In the genomic region with DNA sequence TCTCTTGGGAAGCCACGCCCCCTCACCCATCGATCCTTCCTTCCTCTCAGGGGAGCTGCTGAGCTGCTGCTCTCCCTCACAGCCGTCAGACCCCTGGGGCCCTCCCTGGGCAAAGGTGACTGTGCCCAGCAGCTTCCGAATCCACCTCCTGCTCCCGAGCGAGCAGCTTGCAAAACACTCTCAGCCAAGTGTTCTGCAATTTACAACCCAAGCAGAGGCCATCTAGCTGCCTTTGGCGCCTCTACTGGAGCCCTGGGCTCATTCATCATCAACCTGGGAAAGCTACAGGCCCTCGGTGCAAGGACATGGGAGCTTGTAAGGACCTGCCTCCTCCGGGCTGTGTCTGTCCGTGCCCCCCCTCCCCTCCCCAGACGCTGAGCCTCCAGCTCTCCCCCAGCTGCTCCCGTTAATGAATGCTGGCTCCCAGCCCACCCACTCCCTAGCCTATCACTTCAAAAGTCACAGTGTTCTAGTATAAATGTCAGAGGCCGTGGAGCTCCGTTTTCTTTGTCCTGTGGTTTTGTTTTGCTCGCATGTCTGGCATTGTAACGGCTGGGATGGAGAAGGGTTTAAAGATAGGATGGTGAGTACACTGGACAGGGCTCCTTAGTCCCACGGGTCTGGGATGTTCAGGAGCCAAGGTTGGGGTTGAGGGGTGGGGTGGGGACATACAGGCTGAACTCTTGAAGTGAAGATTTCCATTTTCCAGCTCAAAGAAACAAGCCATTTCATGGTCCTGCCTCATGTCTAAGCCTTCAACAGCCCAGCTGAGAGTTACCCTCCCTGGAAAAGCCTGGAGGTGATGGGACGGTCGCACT, we compare ENCODE assay signal across 10 mouse cellular contexts. TPM values are rescaled to one million over a fixed set of nuclear protein-coding genes. Genes with fewer than 3 reads are reported as not detected.
DNase-seq lines count a peak whose midpoint lies in the region; ATAC-seq and TF ChIP-seq lines count a peak whose summit lies in the region.
"Had no signal": no experiment of that assay in that cellular context is flagged by ENCODE, and none has a peak within 500 bp of the region (broad histone marks: within the 10 kb centered on the region; RNA-seq: fewer than 3 reads in every experiment).

No protein-coding gene starts in this region.

- H3K4me1 ChIP-seq in bone marrow, adult 2 months (ENCODE audit: control insufficient read depth, insufficient read depth, low read length) = no peaks in the 10 kb centered on the region
- peaks cover 33% of the 10 kb centered on the region for H3K4me1 ChIP-seq in limb, embryonic 10.5 days
- peaks cover 55% of the 10 kb centered on the region for H3K4me1 ChIP-seq in midbrain, embryonic 10.5 days
- H3K4me1 ChIP-seq in testis, adult 2 months (ENCODE audit: control insufficient read depth, insufficient read depth, low read length) = peaks cover 7% of the 10 kb centered on the region; the same call in 1 of the 2 replicates

- peak; percentile 70 to 79 for ATAC-seq in hematopoietic stem cell, adult 5-6 weeks (replicated peaks in 1 of 2; ENCODE audit: insufficient read depth in 1 of 2, low FRiP score in 2 of 2, low TSS enrichment in 1 of 2, low read depth in 1 of 2, poor library complexity in 2 of 2, severe bottlenecking in 2 of 2)

- peak; percentile 33 to 40 for DNase-seq in adrenal gland, adult 18-20 months (ENCODE audit: low spot score in 2 of 2)
- no peak for DNase-seq in adrenal gland, adult 8-10 months
- DNase-seq in fibroblast of lung, adult 2 months (ENCODE audit: low read depth) = peak; percentile 38
- DNase-seq in limb, embryonic 10.5 days (ENCODE audit: low spot score) = peak; percentile 74
- peak; percentile 65 for DNase-seq in midbrain, embryonic 10.5 days (ENCODE audit: low spot score)

- no peak overlapping the region for H3K27ac ChIP-seq in bone marrow, adult 2 months (ENCODE audit: control insufficient read depth, insufficient read depth, low read depth, low read length, poor library complexity)
- peak overlapping the region; percentile 85 for H3K27ac ChIP-seq in limb, embryonic 10.5 days
- peak overlapping the region; percentile 86 for H3K27ac ChIP-seq in midbrain, embryonic 10.5 days (replicated peaks)
- H3K27ac ChIP-seq in testis, adult 2 months (ENCODE audit: control insufficient read depth, insufficient read depth, low read depth, low read length) = no peak overlapping the region

- no peak for TF ChIP-seq POLR2A in bone marrow, adult 2 months (IDR thresholded peaks at IDR 0.05; ENCODE audit: borderline replicate concordance, control insufficient read depth, low read depth, low read length)
- TF ChIP-seq POLR2A in testis, adult 2 months (IDR thresholded peaks at IDR 0.05; ENCODE audit: control insufficient read depth, low read depth, low read length) = no peak

- 0 out of 2 replicates have a peak, but pooled peaks have one; percentile 13 for TF ChIP-seq CTCF in bone marrow, adult 2 months (IDR thresholded peaks at IDR 0.05; ENCODE audit: control insufficient read depth, insufficient read depth, low read length)
- TF ChIP-seq CTCF in testis, adult 2 months (IDR thresholded peaks at IDR 0.05; ENCODE audit: control insufficient read depth, insufficient read depth, insufficient replicate concordance, low read depth, low read length) = 0 out of 2 replicates have a peak, but pooled peaks have one; percentile 17

- H3K9me3 ChIP-seq in limb, embryonic 10.5 days (replicated peaks) = no peaks in the 10 kb centered on the region
- H3K9me3 ChIP-seq in midbrain, embryonic 10.5 days (replicated peaks) = no peaks in the 10 kb centered on the region

- H3K4me3 ChIP-seq in bone marrow, adult 2 months (replicated peaks; ENCODE audit: control insufficient read depth, low read depth, low read length) = no peak overlapping the region
- peak overlapping the region; percentile 38 for H3K4me3 ChIP-seq in limb, embryonic 10.5 days
- peak overlapping the region; percentile 42 for H3K4me3 ChIP-seq in midbrain, embryonic 10.5 days
- H3K4me3 ChIP-seq in testis, adult 2 months (ENCODE audit: control insufficient read depth, low read depth, low read length) = no peak overlapping the region

- H3K36me3 ChIP-seq in limb, embryonic 10.5 days = no peaks in the 10 kb centered on the region
- no peaks in the 10 kb centered on the region for H3K36me3 ChIP-seq in midbrain, embryonic 10.5 days
- H3K36me3 ChIP-seq in testis, adult 2 months (ENCODE audit: control insufficient read depth, insufficient read depth, low read length) = no peaks in the 10 kb centered on the region

- 16% methylated on average over 19 of the region's 19 CpGs for WGBS in bone marrow, adult 2 months
- WGBS in limb, embryonic 10.5 days = 13% methylated on average over 19 of the region's 19 CpGs
- WGBS in midbrain, embryonic 10.5 days = 15% methylated on average over 19 of the region's 19 CpGs

- no peaks in the 10 kb centered on the region; the same call in 1 of the 2 replicates for H3K27me3 ChIP-seq in limb, embryonic 10.5 days (ENCODE audit: low read depth, poor library complexity, severe bottlenecking)
- no peaks in the 10 kb centered on the region; the same call in 1 of the 2 replicates for H3K27me3 ChIP-seq in midbrain, embryonic 10.5 days (ENCODE audit: low read depth, poor library complexity, severe bottlenecking)
- H3K27me3 ChIP-seq in testis, adult 2 months (ENCODE audit: control insufficient read depth, insufficient read depth, low read length) = no peaks in the 10 kb centered on the region

RNA-seq across cellular contexts. Expression of a gene that starts 35.2 kb away (rescaled TPM):
- not detected for total RNA-seq in adrenal gland, adult 18-20 months (2021)
- total RNA-seq in adrenal gland, adult 8-10 months (2022) = under 1 TPM in 2 of 4 experiments, not detected in 2; 0.15 to 0.30 TPM
- not detected in 2 replicates for polyA plus RNA-seq in bone marrow, adult 2 months (2011; ENCODE audit: insufficient read depth, insufficient read length, low replicate concordance, missing spikeins)
- not detected in 2 replicates for total RNA-seq in hematopoietic stem cell, adult 5-6 weeks (2017)
- not detected in 2 replicates for polyA plus RNA-seq in limb, embryonic 10.5 days (2016; fragmentation: Nextera tagmentation; extraction: Ambion mirVana)
- polyA plus RNA-seq in midbrain, embryonic 10.5 days (2016; fragmentation: Nextera tagmentation; extraction: Ambion mirVana) = not detected in 2 replicates
- 0.02 TPM in 1 of 2 replicates, not detected in the other for polyA plus RNA-seq in testis, adult 2 months (2012; rRNA removed)
- polyA plus RNA-seq: C2C12; large intestine, adult 2 months had no signal

Comparison
In these comparisons a context has a peak if more than half of its experiments do, and no peak if none do; other contexts are left out.
1. H3K27ac ChIP-seq: peak in limb, embryonic 10.5 days (single experiment) and midbrain, embryonic 10.5 days (single experiment); none in bone marrow, adult 2 months (single experiment) and testis, adult 2 months (single experiment).
2. H3K4me3 ChIP-seq: peak in limb, embryonic 10.5 days (single experiment) and midbrain, embryonic 10.5 days (single experiment); none in bone marrow, adult 2 months (single experiment) and testis, adult 2 months (single experiment).